Mouse (Mus musculus): ENCODE measurements around the gene Prl2c3.
"Not testable (repeated sequence)": the region's sequence is repeated elsewhere in the genome, so short reads cannot be mapped to it uniquely, and the experiment has no call there.

The Prl2c3 gene

DNA sequence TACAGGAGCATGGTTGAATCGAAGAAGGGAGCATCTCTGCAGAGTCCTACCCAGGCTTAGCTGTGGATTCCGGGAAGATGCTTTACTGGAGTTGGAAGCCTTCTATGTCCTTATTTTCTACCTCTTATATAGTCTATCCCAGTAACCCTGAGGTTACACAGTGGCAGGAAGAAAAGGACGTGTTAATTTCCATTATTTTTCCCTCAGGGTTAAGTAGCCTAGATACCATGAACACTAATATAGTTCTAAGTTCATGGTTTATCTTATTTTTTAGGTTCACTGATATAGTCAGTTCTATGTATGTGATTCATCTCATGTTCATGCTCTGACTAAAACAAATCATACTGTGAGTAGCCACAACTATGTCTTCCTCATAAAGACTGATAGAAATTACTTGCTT is at the start of gene Prl2c3:
Gene Prl2c3, minus strand, starts transcription at position 101 of the 400 bp plus-strand sequence.
- in situ Hi-C loops (cut with MseI, MboI), result not testable (repeated sequence)

DNA sequence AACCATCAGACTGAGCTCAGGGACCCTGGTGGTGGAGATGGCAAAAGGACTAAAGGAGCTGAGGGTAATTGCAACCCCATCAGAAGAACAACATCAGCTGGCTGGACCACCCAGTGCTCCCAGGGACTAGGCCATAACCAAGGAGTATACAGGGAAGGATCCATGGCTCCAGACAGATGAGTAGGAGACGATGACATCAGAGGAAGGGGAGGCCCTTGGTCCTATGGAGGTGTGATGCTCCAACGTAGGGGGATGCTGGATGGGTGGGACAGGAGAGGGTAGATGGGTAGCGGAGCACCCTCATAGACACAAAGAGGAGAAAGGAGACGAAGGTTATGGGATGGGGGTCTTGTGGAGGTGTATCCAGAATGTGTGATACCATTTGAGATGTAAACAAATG is 48.4 kb upstream of the Prl2c3 start:
- in situ Hi-C loops (cut with MseI, MboI), result not testable (repeated sequence)

DNA sequence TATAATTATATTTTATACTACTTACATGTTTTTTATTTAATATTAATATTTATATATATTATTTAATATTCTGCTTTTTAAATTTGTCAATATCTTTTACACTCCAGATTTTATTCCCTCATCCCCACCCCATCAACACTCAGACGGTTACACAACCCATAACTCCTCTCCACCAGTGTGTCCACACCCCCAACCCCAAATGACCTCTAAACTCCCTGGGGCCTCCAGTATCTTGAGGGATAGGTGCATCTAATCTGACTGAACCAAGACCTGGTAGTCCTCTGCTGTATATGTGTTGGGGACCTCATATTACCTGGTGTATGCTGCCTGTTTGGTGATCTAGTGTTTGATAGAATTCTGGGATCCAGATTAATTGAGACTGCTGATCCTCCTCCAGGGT is 44.8 kb upstream of the Prl2c3 start:
- in situ Hi-C loops (cut with MseI, MboI), result not testable (repeated sequence)

DNA sequence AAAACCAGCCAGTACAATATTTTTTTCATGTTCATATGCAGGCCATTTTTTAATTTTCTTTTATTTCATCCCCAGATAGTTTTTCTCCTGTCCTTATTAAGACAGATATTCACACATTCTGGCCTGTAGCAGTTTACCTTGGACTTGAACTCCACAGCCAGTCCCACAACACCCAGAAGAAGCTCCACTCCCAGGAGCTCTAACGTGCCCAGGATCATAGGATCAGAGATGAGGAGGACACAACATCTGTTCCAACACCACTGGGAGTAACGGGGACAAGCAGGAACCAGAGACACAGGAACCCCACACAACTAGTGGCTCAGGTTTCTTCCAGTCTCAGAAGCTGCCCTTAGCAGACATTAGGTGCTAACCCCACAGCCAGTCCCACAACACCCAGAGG is 37.7 kb upstream of the Prl2c3 start:
- in situ Hi-C loops (cut with MseI, MboI), result not testable (repeated sequence)

DNA sequence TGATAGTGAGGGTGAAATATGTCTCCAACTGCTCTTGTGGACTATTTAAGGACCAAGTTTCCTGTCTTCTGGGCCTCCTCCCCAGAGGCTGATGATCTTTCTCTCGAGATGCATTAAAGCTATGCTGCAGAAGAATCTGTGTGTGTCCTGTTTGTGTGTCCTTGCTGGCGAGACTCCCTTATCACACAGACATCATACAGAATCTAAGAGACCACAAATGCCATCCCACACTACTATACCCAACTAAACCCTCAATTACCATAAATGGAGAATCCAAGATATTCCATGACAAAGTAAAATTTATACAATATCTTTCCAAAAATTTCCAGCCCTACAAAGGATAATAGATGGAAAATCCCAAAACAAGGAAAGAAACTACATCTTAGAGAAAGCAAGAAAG is 31.9 kb upstream of the Prl2c3 start:
- in situ Hi-C loops (cut with MseI, MboI), result no loop called here

DNA sequence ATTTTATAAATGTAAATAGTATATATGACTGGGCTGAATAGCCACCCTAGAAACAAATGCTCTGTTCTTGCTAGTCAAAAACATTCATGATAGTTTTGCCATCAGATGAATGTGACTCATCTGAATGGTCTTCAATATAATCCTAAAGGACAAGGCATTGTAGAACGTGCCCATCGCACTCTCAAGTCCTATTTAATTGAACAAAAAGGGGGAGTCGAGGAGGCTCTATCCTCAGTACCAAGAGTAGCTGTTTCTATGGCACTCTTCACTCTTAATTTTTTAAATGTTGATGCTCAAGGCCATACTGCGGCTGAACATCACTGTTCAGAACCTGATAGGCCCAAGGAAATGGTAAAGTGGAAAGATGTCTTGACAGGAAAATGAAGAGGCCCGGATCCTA is 29.2 kb upstream of the Prl2c3 start:
- in situ Hi-C loops (cut with MseI, MboI), result no loop called here

- in situ Hi-C loops (cut with MseI, MboI), result not testable (repeated sequence)
These were observed 24.8 kb upstream of the Prl2c3 start for GRCm38 (mm10) chr13:12824500-12825176.

DNA sequence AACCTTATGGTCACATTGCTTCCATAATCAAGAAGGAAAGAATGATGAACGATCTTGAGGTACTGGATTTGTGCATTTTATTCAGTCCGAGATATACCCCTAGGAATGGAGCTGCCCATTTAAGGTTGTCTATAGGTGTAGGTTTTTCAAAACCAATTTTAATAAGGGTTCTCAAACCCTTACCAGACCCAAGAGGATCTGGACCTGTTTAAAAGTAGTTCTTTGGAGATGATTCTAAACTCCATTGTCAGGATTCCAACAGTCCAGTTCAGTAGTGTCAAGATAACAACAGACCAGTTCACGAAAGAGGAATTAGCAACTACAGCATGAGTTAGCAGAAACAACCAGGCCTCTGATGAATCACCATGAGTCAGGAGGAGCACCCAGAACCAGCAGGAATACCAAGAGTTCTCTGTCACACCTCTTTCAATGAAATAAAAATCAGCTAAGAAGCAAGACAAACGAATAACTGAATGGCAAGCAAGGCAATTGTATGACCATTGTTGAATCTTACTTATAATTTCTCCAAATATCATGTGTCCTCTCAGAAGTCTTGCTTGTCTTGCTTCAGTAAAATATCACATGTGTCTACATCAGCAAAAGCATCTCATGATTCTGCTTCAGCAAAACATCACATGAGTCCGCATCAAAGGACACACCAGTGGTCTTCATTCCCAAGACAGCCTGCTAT is 14.0 kb upstream of the Prl2c3 start:
- in situ Hi-C loops (cut with MseI, MboI), result not testable (repeated sequence)

GRCm38 (mm10) chr13:12809591-12809990 is 9.7 kb upstream of the Prl2c3 start:
- in situ Hi-C loops (cut with MseI, MboI), result no loop called here

DNA sequence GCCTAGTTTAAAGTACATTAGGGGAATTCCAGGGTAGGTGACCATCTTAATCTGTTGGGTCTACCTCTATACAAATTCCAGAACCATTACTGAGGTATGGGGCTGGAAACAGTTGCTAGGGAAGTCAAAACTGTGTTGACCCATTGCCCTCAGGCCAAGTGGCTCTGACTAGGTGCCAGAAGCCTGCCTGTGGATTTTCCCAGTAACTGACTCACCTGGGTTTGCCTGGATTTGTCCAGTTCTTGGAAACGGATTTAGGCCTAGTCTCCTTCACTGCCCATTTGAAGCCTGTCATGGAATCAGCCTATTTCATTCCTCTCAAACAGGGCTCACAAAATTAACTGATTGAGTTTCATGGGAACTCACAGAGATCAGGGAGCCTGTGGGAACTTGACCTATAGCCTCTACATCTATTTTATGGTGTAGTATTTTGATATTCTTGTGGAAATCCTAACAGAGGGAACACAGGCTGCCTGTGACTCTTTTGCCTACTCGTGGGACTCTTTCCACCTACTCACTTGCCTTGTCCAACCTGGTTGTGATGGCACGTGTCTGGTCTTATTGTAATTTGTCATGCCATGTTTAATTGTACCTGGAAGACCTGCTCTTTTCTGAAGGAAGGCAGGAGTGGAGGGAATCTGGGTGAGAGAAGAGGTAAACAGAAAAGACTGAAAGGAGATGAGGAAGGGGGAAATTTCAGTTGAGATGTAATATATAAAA is 9.1 kb upstream of the Prl2c3 start:
- in situ Hi-C loops (cut with MseI, MboI), result not testable (repeated sequence)

- in situ Hi-C loops (cut with MseI, MboI), result not testable (repeated sequence)
These were observed 6.6 kb upstream of the Prl2c3 start for GRCm38 (mm10) chr13:12806496-12806895.

- in situ Hi-C loops (cut with MseI, MboI), result not testable (repeated sequence)
These were observed 30.3 kb downstream of the Prl2c3 start for GRCm38 (mm10) chr13:12769442-12770091.

All from mouse trophoblast stem cell (cell line).